Mouse (Mus musculus): ENCODE measurements around the gene Usp2. TPM values are rescaled to one million over a fixed set of nuclear protein-coding genes. Genes with fewer than 3 reads are reported as not detected.

Gene Usp2
- polyA plus RNA-seq, 1 experiment from 2014 or later = 18.6 TPM

DNA sequence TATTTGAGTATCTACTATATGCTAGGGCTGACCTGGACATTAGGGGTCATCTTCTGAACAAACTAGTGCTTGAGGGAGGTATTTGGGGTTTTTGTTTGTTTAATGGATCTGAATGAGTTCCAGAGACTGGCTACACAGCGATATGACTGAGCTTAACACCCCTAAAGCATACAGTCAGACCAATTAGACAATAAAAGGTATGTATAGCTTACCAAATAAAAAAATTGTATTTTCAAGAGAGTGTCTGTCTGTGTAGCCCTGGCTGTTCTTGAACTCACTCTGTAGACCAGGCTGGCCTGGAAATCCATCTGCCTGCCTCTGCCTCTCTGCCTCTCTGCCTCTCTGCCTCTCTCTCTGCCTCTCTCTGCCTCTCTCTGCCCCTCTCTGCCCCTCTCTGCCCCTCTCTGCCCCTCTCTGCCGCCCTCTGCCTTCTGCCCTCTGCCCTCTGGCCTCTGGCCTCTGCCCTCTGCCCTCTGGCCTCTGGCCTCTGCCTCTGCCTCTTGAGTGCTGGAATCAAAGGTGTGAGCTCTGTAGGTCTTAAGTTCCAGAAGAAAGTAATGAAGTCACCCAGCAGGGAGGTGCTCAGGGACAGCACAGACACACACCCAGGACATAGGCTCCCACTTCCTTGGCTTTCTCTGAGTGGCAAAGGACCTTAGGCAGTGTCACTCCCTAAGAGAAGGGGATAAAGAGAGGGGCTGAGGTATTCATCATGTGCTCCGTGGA, 21.5 kb upstream of the Usp2 start:
- Histone ChIP-seq H3K9ac (ENCODE audit: low read depth, low read length) (no peak overlapping the region), H3K9me3 (ENCODE audit: control insufficient read depth, low read length) (no peaks in the 10 kb centered on the region), H3K36me3 (ENCODE audit: control insufficient read depth, insufficient read depth, low read length) (no peaks in the 10 kb centered on the region), H3K4me2 (ENCODE audit: low read length) (no peak overlapping the region; the same call in 1 of the 2 replicates), H3K4me1 (ENCODE audit: control insufficient read depth, insufficient read depth, low read depth, low read length) (peaks cover 12% of the 10 kb centered on the region), H3K27ac (ENCODE audit: low read depth, low read length) (no peak overlapping the region), H3K27me3 (replicated peaks; ENCODE audit: control insufficient read depth, insufficient read depth, low read length) (peaks cover 27% of the 10 kb centered on the region), H3K4me3 (ENCODE audit: low read length) (no peak overlapping the region)
- no peak for ATAC-seq
- 72% methylated on average over 3 of the region's 3 CpGs for WGBS

- H3K9me3 ChIP-seq (ENCODE audit: control insufficient read depth, low read length) = no peaks in the 10 kb centered on the region
- H3K9ac ChIP-seq (ENCODE audit: low read depth, low read length) = no peak overlapping the region
- no peak for ATAC-seq
- H3K4me2 ChIP-seq (ENCODE audit: low read length) = no peak overlapping the region
- H3K4me1 ChIP-seq (ENCODE audit: control insufficient read depth, insufficient read depth, low read depth, low read length) = peaks cover 12% of the 10 kb centered on the region
- H3K27me3 ChIP-seq (replicated peaks; ENCODE audit: control insufficient read depth, insufficient read depth, low read length) = peaks cover 27% of the 10 kb centered on the region
- 82% methylated on average over 5 of the region's 5 CpGs for WGBS
- no peaks in the 10 kb centered on the region for H3K36me3 ChIP-seq (ENCODE audit: control insufficient read depth, insufficient read depth, low read length)
- no peak overlapping the region for H3K4me3 ChIP-seq (ENCODE audit: low read length)
- H3K27ac ChIP-seq (ENCODE audit: low read depth, low read length) = no peak overlapping the region
These were observed 20.9 kb upstream of the Usp2 start for GRCm38 (mm10) chr9:44045884-44046272.

GRCm38 (mm10) chr9:44046426-44046825, 20.4 kb upstream of the Usp2 start:
- H3K36me3 ChIP-seq (ENCODE audit: control insufficient read depth, insufficient read depth, low read length) = no peaks in the 10 kb centered on the region
- H3K9ac ChIP-seq (ENCODE audit: low read depth, low read length) = no peak overlapping the region

DNA sequence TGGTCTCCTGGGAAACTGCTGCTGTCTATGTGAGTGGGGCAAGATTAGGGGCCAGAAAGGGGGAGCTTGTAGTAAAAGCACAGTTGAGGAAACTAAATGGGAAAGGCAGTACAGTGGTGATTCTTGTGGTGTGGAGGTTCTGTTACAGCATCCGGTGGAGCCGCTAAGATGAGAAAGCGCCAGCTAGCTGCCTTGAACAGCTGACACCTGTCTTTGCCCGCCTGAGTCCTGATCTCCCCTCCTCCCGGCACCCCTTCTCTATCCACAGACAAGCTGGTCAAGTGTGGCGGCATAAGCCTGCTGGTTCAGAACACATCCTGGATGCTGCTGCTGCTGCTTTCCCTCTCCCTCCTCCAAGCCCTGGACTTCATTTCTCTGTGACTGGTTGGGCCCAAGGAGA, 19.8 kb upstream of the Usp2 start:
- no peak for ATAC-seq
- Histone ChIP-seq H3K4me2 (ENCODE audit: low read length) (no peak overlapping the region), H3K27me3 (replicated peaks; ENCODE audit: control insufficient read depth, insufficient read depth, low read length) (peaks cover 27% of the 10 kb centered on the region), H3K4me3 (ENCODE audit: low read length) (no peak overlapping the region), H3K4me1 (ENCODE audit: control insufficient read depth, insufficient read depth, low read depth, low read length) (peaks cover 12% of the 10 kb centered on the region), H3K9me3 (ENCODE audit: control insufficient read depth, low read length) (no peaks in the 10 kb centered on the region), H3K27ac (ENCODE audit: low read depth, low read length) (no peak overlapping the region), H3K36me3 (ENCODE audit: control insufficient read depth, insufficient read depth, low read length) (no peaks in the 10 kb centered on the region), H3K9ac (ENCODE audit: low read depth, low read length) (no peak overlapping the region)
- 72% methylated on average over 6 of the region's 6 CpGs for WGBS

More at GRCm38 (mm10) chr9:44046426-44046825, 20.4 kb upstream of the Usp2 start:
- Histone ChIP-seq H3K27ac (ENCODE audit: low read depth, low read length) (no peak overlapping the region), H3K27me3 (replicated peaks; ENCODE audit: control insufficient read depth, insufficient read depth, low read length) (peaks cover 27% of the 10 kb centered on the region), H3K4me3 (ENCODE audit: low read length) (no peak overlapping the region), H3K4me2 (ENCODE audit: low read length) (no peak overlapping the region), H3K4me1 (ENCODE audit: control insufficient read depth, insufficient read depth, low read depth, low read length) (peaks cover 12% of the 10 kb centered on the region), H3K9me3 (ENCODE audit: control insufficient read depth, low read length) (no peaks in the 10 kb centered on the region)
- 91% methylated on average over 12 of the region's 12 CpGs for WGBS
- no peak for ATAC-seq

- WGBS = 79% methylated on average over 14 of the region's 14 CpGs
- H3K9me3 ChIP-seq (ENCODE audit: control insufficient read depth, low read length) = no peaks in the 10 kb centered on the region
- no peak overlapping the region for H3K9ac ChIP-seq (ENCODE audit: low read depth, low read length)
- peaks cover 12% of the 10 kb centered on the region for H3K4me1 ChIP-seq (ENCODE audit: control insufficient read depth, insufficient read depth, low read depth, low read length)
- ATAC-seq = no peak
- peaks cover 27% of the 10 kb centered on the region for H3K27me3 ChIP-seq (replicated peaks; ENCODE audit: control insufficient read depth, insufficient read depth, low read length)
- no peak overlapping the region for H3K4me3 ChIP-seq (ENCODE audit: low read length)
- H3K4me2 ChIP-seq (ENCODE audit: low read length) = no peak overlapping the region
- H3K36me3 ChIP-seq (ENCODE audit: control insufficient read depth, insufficient read depth, low read length) = no peaks in the 10 kb centered on the region
- no peak overlapping the region for H3K27ac ChIP-seq (ENCODE audit: low read depth, low read length)
These were observed 19.0 kb upstream of the Usp2 start for GRCm38 (mm10) chr9:44047571-44048490.

DNA sequence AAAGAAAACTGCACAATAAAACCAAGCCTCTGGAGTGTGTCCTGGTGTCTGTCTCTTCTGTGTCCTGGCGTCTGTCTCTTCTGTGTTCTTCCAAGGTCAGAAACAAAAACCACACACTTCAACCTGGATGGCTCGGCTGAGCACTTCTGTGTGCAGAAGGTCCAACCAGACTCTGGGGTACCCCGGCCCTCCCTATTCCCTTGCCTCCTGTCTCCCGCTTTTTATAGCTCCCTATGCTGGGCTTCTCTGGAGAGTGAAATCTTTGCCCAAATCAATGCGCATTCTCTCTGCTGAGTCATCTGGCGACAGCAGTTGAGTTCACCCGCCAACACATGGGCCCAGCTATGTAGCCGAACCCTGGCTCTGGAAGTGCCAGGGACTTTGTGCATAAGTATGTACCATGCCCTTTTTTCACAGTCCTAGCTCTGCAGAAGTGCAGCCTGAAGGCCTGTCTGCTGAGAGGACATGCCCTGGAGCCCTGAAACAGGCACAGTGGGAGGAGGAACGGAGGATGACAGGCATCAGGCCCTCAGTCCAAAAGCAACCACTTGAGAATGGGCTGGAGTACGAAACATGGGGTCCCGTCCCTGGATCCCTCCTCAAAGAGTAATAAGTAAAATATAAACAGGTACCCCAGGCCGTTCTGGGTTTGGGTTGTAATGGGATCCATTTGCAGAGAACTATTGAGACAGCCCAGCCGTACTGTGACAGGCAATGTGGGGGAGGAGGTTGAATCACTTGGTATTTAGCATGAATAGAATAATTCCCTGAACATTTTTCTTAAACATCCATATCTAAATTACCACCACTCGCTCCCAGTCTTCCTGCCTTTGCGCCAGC, 18.1 kb upstream of the Usp2 start:
- H3K27ac ChIP-seq (ENCODE audit: low read depth, low read length) = no peak overlapping the region
- no peak overlapping the region for H3K4me2 ChIP-seq (ENCODE audit: low read length)
- no peak overlapping the region for H3K9ac ChIP-seq (ENCODE audit: low read depth, low read length)
- no peaks in the 10 kb centered on the region for H3K36me3 ChIP-seq (ENCODE audit: control insufficient read depth, insufficient read depth, low read length)
- no peak overlapping the region for H3K4me3 ChIP-seq (ENCODE audit: low read length)
- no peaks in the 10 kb centered on the region for H3K9me3 ChIP-seq (ENCODE audit: control insufficient read depth, low read length)
- no peak for ATAC-seq
- H3K4me1 ChIP-seq (ENCODE audit: control insufficient read depth, insufficient read depth, low read depth, low read length) = peaks cover 3% of the 10 kb centered on the region
- peaks cover 20% of the 10 kb centered on the region for H3K27me3 ChIP-seq (replicated peaks; ENCODE audit: control insufficient read depth, insufficient read depth, low read length)
- 80% methylated on average over 15 of the region's 15 CpGs for WGBS

- Histone ChIP-seq H3K9me3 (ENCODE audit: control insufficient read depth, low read length) (no peaks in the 10 kb centered on the region), H3K4me3 (ENCODE audit: low read length) (no peak overlapping the region), H3K4me2 (ENCODE audit: low read length) (no peak overlapping the region), H3K27ac (ENCODE audit: low read depth, low read length) (no peak overlapping the region), H3K36me3 (ENCODE audit: control insufficient read depth, insufficient read depth, low read length) (no peaks in the 10 kb centered on the region), H3K4me1 (ENCODE audit: control insufficient read depth, insufficient read depth, low read depth, low read length) (0 out of 2 replicates have a peak, but pooled peaks cover 1% of the 10 kb centered on the region), H3K27me3 (replicated peaks; ENCODE audit: control insufficient read depth, insufficient read depth, low read length) (peaks cover 12% of the 10 kb centered on the region), H3K9ac (ENCODE audit: low read depth, low read length) (no peak overlapping the region)
- 91% methylated on average over 8 of the region's 8 CpGs for WGBS
- ATAC-seq = no peak
These were observed 17.2 kb upstream of the Usp2 start for GRCm38 (mm10) chr9:44049381-44050165.

DNA sequence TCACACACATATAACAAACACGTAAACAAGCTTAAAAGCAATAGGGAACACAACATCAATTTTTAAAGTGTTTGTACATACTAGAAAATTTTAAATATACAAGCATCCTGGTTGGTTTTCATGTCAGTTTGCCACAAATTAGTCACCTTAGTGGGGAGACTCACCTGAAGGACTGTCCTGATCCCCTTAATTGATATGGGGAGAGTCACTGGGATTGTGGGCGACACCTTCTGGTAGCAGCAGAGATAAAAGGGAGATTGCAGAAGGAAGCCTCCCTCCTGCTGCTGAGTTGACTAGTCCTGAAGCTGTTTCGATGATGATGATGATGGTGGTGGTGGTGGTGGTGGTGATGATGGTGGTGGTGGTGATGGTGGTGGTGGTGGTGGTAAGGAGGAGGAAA, 14.0 kb upstream of the Usp2 start:
- Histone ChIP-seq H3K27ac (ENCODE audit: low read depth, low read length) (no peak overlapping the region), H3K36me3 (ENCODE audit: control insufficient read depth, insufficient read depth, low read length) (no peaks in the 10 kb centered on the region), H3K27me3 (replicated peaks; ENCODE audit: control insufficient read depth, insufficient read depth, low read length) (no peaks in the 10 kb centered on the region), H3K4me3 (ENCODE audit: low read length) (no peak overlapping the region), H3K9ac (ENCODE audit: low read depth, low read length) (no peak overlapping the region), H3K9me3 (ENCODE audit: control insufficient read depth, low read length) (no peaks in the 10 kb centered on the region), H3K4me2 (ENCODE audit: low read length) (no peak overlapping the region), H3K4me1 (ENCODE audit: control insufficient read depth, insufficient read depth, low read depth, low read length) (no peaks in the 10 kb centered on the region)
- 68% methylated on average over 3 of the region's 3 CpGs for WGBS
- ATAC-seq = no peak

Data from hindbrain, embryonic 16.5 days (tissue).